Mouse (Mus musculus): ENCODE data around the gene Gm12830. TPM values are rescaled to one million over a fixed set of nuclear protein-coding genes. Genes with fewer than 3 reads are reported as not detected.
A peak's percentile ranks its signal among the peaks of the same experiment; 100 is the strongest.

Gm12830 gene
- not detected in 2 replicates for polyA plus RNA-seq (2015; fragmentation: Nextera tagmentation; extraction: Ambion mirVana)

GRCm38 (mm10) chr4:114821567-114822192 lies at the start of gene Gm12830:
Gm12830 (plus strand) TSS chr4:114821722.
- WGBS = 2% methylated on average over 51 of the region's 51 CpGs
- Histone ChIP-seq H3K4me3 (peak within 1 kb of the TSS; percentile 58), H3K4me2 (peak within 1 kb of the TSS; percentile 80), H3K4me1 (replicated peaks) (peaks cover 7% of the 10 kb centered on the region), H3K9me3 (replicated peaks) (no peaks in the 10 kb centered on the region), H3K27ac (no peak within 1 kb of the TSS), H3K27me3 (peaks cover 52% of the 10 kb centered on the region), H3K36me3 (no peaks in the 10 kb centered on the region), H3K9ac (peak within 1 kb of the TSS; percentile 46)
- peak; percentile 71 for ATAC-seq (replicated peaks; ENCODE audit: insufficient number of reproducible peaks, insufficient read depth, low FRiP score, low read depth)

- no peak for ATAC-seq (replicated peaks; ENCODE audit: insufficient number of reproducible peaks, insufficient read depth, low FRiP score, low read depth)
Measured at GRCm38 (mm10) chr4:114773316-114773715, 48.2 kb upstream of the Gm12830 start.

GRCm38 (mm10) chr4:114777625-114778202 lies 43.8 kb upstream of the Gm12830 start:
- Histone ChIP-seq H3K27me3 (no peaks in the 10 kb centered on the region), H3K4me3 (no peak overlapping the region), H3K27ac (no peak overlapping the region), H3K9ac (no peak overlapping the region), H3K9me3 (replicated peaks) (no peaks in the 10 kb centered on the region), H3K4me2 (no peak overlapping the region), H3K4me1 (replicated peaks) (no peaks in the 10 kb centered on the region), H3K36me3 (no peaks in the 10 kb centered on the region)
- ATAC-seq (replicated peaks; ENCODE audit: insufficient number of reproducible peaks, insufficient read depth, low FRiP score, low read depth) = no peak
- 66% methylated on average over 11 of the region's 11 CpGs for WGBS

More at GRCm38 (mm10) chr4:114773316-114773715, 48.2 kb upstream of the Gm12830 start:
- Histone ChIP-seq H3K27me3 (no peaks in the 10 kb centered on the region), H3K9ac (no peak overlapping the region), H3K4me1 (replicated peaks) (no peaks in the 10 kb centered on the region), H3K9me3 (replicated peaks) (no peaks in the 10 kb centered on the region), H3K27ac (no peak overlapping the region), H3K36me3 (no peaks in the 10 kb centered on the region), H3K4me2 (no peak overlapping the region), H3K4me3 (no peak overlapping the region)
- 81% methylated on average over 1 of the region's 1 CpGs for WGBS

GRCm38 (mm10) chr4:114778716-114779474 lies 42.6 kb upstream of the Gm12830 start:
- Histone ChIP-seq H3K4me2 (no peak overlapping the region), H3K4me1 (replicated peaks) (no peaks in the 10 kb centered on the region), H3K27ac (no peak overlapping the region), H3K9me3 (replicated peaks) (no peaks in the 10 kb centered on the region), H3K27me3 (no peaks in the 10 kb centered on the region), H3K9ac (no peak overlapping the region), H3K36me3 (no peaks in the 10 kb centered on the region), H3K4me3 (no peak overlapping the region)
- no peak for ATAC-seq (replicated peaks; ENCODE audit: insufficient number of reproducible peaks, insufficient read depth, low FRiP score, low read depth)
- 67% methylated on average over 6 of the region's 7 CpGs for WGBS

- no peaks in the 10 kb centered on the region for H3K9me3 ChIP-seq (replicated peaks)
- no peak overlapping the region for H3K27ac ChIP-seq
- no peak for ATAC-seq (replicated peaks; ENCODE audit: insufficient number of reproducible peaks, insufficient read depth, low FRiP score, low read depth)
- no peak overlapping the region for H3K4me3 ChIP-seq
- H3K27me3 ChIP-seq = no peaks in the 10 kb centered on the region
- WGBS = 50% methylated on average over 5 of the region's 5 CpGs
- H3K9ac ChIP-seq = no peak overlapping the region
- no peaks in the 10 kb centered on the region for H3K36me3 ChIP-seq
- no peaks in the 10 kb centered on the region for H3K4me1 ChIP-seq (replicated peaks)
- no peak overlapping the region for H3K4me2 ChIP-seq
Measured at GRCm38 (mm10) chr4:114779475-114779757, 42.1 kb upstream of the Gm12830 start.

GRCm38 (mm10) chr4:114779758-114780546 lies 41.6 kb upstream of the Gm12830 start:
- Histone ChIP-seq H3K9ac (no peak overlapping the region), H3K4me3 (no peak overlapping the region), H3K4me2 (no peak overlapping the region), H3K27me3 (no peaks in the 10 kb centered on the region), H3K9me3 (replicated peaks) (no peaks in the 10 kb centered on the region), H3K36me3 (no peaks in the 10 kb centered on the region), H3K4me1 (replicated peaks) (no peaks in the 10 kb centered on the region), H3K27ac (no peak overlapping the region)
- WGBS = 60% methylated on average over 17 of the region's 17 CpGs
- peak; percentile 37; the same call in 1 of the 2 replicates for ATAC-seq (replicated peaks; ENCODE audit: insufficient number of reproducible peaks, insufficient read depth, low FRiP score, low read depth)

GRCm38 (mm10) chr4:114782851-114783250 lies 38.7 kb upstream of the Gm12830 start:
- 58% methylated on average over 7 of the region's 7 CpGs for WGBS
- H3K27ac ChIP-seq = no peak overlapping the region
- H3K4me3 ChIP-seq = no peak overlapping the region
- H3K36me3 ChIP-seq = no peaks in the 10 kb centered on the region
- no peak overlapping the region for H3K9ac ChIP-seq
- no peak overlapping the region for H3K4me2 ChIP-seq
- H3K9me3 ChIP-seq (replicated peaks) = no peaks in the 10 kb centered on the region
- no peak for ATAC-seq (replicated peaks; ENCODE audit: insufficient number of reproducible peaks, insufficient read depth, low FRiP score, low read depth)
- H3K4me1 ChIP-seq (replicated peaks) = no peaks in the 10 kb centered on the region
- H3K27me3 ChIP-seq = 0 out of 2 replicates have a peak, but pooled peaks cover 5% of the 10 kb centered on the region

GRCm38 (mm10) chr4:114784735-114785134 lies 36.8 kb upstream of the Gm12830 start:
- H3K4me3 ChIP-seq = no peak overlapping the region
- H3K4me2 ChIP-seq = no peak overlapping the region
- no peak overlapping the region for H3K9ac ChIP-seq
- 0 out of 2 replicates have a peak, but pooled peaks cover 5% of the 10 kb centered on the region for H3K27me3 ChIP-seq
- ATAC-seq (replicated peaks; ENCODE audit: insufficient number of reproducible peaks, insufficient read depth, low FRiP score, low read depth) = no peak
- no peaks in the 10 kb centered on the region for H3K9me3 ChIP-seq (replicated peaks)
- H3K4me1 ChIP-seq (replicated peaks) = no peaks in the 10 kb centered on the region
- WGBS = 85% methylated on average over 2 of the region's 2 CpGs
- H3K36me3 ChIP-seq = no peaks in the 10 kb centered on the region
- H3K27ac ChIP-seq = no peak overlapping the region

GRCm38 (mm10) chr4:114788856-114789255 lies 32.7 kb upstream of the Gm12830 start:
- H3K4me2 ChIP-seq = no peak overlapping the region
- WGBS = 50% methylated on average over 4 of the region's 4 CpGs
- no peak for ATAC-seq (replicated peaks; ENCODE audit: insufficient number of reproducible peaks, insufficient read depth, low FRiP score, low read depth)
- H3K4me3 ChIP-seq = no peak overlapping the region
- H3K27ac ChIP-seq = no peak overlapping the region
- no peak overlapping the region for H3K9ac ChIP-seq
- H3K27me3 ChIP-seq = 0 out of 2 replicates have a peak, but pooled peaks cover 5% of the 10 kb centered on the region
- H3K4me1 ChIP-seq (replicated peaks) = no peaks in the 10 kb centered on the region
- H3K9me3 ChIP-seq (replicated peaks) = no peaks in the 10 kb centered on the region
- no peaks in the 10 kb centered on the region for H3K36me3 ChIP-seq

- no peak overlapping the region for H3K4me3 ChIP-seq
- no peaks in the 10 kb centered on the region for H3K27me3 ChIP-seq
- H3K27ac ChIP-seq = no peak overlapping the region
- no peaks in the 10 kb centered on the region for H3K4me1 ChIP-seq (replicated peaks)
- no peak for ATAC-seq (replicated peaks; ENCODE audit: insufficient number of reproducible peaks, insufficient read depth, low FRiP score, low read depth)
- no peaks in the 10 kb centered on the region for H3K36me3 ChIP-seq
- no peaks in the 10 kb centered on the region for H3K9me3 ChIP-seq (replicated peaks)
- H3K9ac ChIP-seq = no peak overlapping the region
- H3K4me2 ChIP-seq = no peak overlapping the region
- WGBS = 52% methylated on average over 9 of the region's 9 CpGs
Measured at GRCm38 (mm10) chr4:114791650-114792049, 29.9 kb upstream of the Gm12830 start.

- H3K4me3 ChIP-seq = no peak overlapping the region
- H3K36me3 ChIP-seq = no peaks in the 10 kb centered on the region
- no peaks in the 10 kb centered on the region for H3K9me3 ChIP-seq (replicated peaks)
- no peak overlapping the region for H3K27ac ChIP-seq
- 89% methylated on average over 2 of the region's 2 CpGs for WGBS
- H3K27me3 ChIP-seq = no peaks in the 10 kb centered on the region; the same call in 1 of the 2 replicates
- H3K4me1 ChIP-seq (replicated peaks) = no peaks in the 10 kb centered on the region
- no peak overlapping the region for H3K9ac ChIP-seq
- H3K4me2 ChIP-seq = no peak overlapping the region
- ATAC-seq (replicated peaks; ENCODE audit: insufficient number of reproducible peaks, insufficient read depth, low FRiP score, low read depth) = no peak
Measured at GRCm38 (mm10) chr4:114793836-114794235, 27.7 kb upstream of the Gm12830 start.
